Mouse (Mus musculus): ENCODE measurements around the gene Cdh4.

- no peak for TF ChIP-seq EP300 (IDR thresholded peaks at IDR 0.05; ENCODE audit: low read depth)
- TF ChIP-seq CTCF (IDR thresholded peaks at IDR 0.05; ENCODE audit: low read depth), result no peak
Measured at GRCm38 (mm10) chr2:179537800-179538450, 95.7 kb downstream of the Cdh4 start.

All from heart, postnatal 0 days (tissue).